Mouse (Mus musculus) large intestine, adult 2 months (tissue): ENCODE results near the gene Lamtor5. TPM values are rescaled to one million over a fixed set of nuclear protein-coding genes. Genes with fewer than 3 reads are reported as not detected.

Experiments used
- DNase-seq: peaks from one replicate; pipeline ENCODE4 v3.0.0-alpha.2; 2012; ENCODE audit warnings: low read depth, low spot score
- WGBS: fragments of 180-500 bp; shearing (Covaris S2); methylation state at CpG from one replicate; pipeline ENCODE4 v1.1.7; 2018; 5-methylcytosine and 5-hydroxymethylcytosine counted together
- polyA plus RNA-seq: library from polyadenylated mRNA; depleted of rRNA; stranded (reverse); fragments of >200 nt; gene quantifications from 2 replicates; pipeline ENCODE4 v1.2.3, GENCODE M21; 2012; rRNA removed

Gene Lamtor5
- polyA plus RNA-seq, result 117 and 129 TPM in 2 replicates

DNA sequence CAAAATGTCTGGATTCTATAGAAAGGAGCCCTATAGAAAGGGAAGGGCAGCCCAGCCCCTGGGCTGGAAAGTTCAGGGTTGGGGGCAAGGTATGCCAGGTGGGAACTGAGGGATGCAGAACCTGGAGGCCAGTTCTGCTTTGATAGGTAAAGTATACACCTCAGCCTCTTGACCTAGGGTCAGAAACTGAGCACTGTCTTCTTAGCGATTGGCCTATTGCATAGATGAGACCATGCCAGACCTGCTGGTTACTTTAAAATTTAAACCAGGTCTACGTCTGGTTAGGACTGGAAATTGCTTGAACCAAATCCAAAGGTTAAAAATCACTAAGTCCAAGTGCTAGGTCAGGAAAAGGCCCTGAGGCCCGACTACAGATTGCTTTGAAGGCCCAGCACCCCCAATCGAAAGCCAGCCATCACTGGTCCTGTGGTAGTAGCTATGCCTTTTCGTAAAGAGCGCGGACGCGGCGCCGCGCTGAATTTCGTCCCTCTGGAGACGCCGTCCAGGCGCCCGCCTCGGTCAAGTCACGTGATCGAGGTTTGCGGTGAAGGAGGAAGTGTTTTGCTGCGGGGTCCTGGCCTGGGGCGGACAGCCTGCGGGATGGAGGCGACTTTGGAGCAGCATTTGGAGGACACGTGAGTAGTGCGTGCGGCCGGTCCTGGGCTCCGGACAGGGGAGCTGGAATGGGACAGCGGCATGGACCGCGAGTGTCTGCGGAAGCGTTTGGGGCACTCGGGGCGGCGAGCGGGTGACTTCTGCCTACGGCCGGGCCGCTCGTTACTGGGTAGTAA is at the start of gene Lamtor5:
TSS of gene Lamtor5 (plus strand) at position 380 of the 791 bp plus-strand sequence.
- 2% methylated on average over 43 of the region's 43 CpGs for WGBS
- peak; percentile 60 for DNase-seq

DNA sequence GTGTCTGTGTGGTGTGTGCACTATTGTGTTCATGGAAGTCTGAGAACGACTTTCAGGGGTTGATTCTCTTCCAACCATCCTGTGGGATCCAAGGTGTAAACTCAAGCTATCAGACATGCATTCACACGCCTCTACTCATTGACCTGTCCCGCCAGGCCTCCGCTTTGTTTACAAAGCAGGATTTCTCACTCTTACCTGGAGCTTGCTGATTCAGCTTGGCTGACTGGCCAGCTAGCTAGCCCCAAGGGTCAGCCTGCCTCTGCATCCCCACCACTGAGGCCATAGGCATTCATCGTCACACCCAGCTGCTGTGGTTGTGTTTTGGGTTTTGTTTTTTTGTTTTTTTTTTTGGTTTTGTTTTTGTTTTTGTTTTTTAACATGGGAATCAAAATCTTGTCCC is 49.4 kb upstream of the Lamtor5 start:
- WGBS, result 62% methylated on average over 5 of the region's 5 CpGs
- no peak for DNase-seq

DNA sequence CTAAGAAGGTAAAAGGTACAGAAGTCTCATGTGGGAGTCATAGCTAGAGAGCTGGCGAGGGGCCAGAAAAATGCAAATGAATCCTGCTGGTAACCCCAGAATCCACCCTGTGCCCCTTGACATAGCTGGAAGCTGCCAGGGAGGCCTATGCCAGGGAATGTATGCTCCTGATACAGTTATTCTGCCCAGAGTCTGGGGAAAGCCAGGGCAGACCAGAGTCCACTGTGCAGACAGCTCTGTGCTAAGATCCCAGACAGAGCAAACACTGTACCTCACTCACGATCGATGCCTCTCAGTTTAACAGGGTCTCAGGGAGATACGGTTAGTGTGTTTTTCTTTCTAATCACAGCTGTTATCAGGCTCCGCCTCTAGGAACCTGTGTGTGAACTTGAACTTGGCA is 48.8 kb upstream of the Lamtor5 start:
- WGBS, result 19% methylated on average over 5 of the region's 5 CpGs
- no peak for DNase-seq

DNA sequence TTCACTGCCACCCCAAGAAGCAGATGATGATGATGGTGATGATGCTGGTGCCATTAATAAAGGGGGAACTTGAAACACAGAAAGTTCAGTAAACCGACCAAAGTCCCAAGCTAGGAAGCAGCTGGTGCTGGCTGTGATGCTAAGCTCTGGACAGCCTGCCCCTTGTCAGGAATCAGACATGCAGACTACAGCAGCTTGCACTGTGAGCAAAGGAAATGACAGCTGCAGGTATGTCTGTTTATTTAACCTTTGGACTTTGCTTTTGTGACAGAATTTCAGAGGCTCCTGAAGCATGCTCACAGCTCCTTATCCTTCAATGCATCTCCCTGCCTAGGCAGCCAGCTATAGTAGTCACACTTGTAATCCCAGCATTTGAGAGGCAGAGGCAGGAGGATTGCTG is 48.1 kb upstream of the Lamtor5 start, which contains the start of gene A630076J17Rik:
TSS of gene A630076J17Rik (plus strand) at position 88 of the 400 bp plus-strand sequence.
- WGBS, result 6% methylated on average over 1 of the region's 1 CpGs
- peak; percentile 8 for DNase-seq

DNA sequence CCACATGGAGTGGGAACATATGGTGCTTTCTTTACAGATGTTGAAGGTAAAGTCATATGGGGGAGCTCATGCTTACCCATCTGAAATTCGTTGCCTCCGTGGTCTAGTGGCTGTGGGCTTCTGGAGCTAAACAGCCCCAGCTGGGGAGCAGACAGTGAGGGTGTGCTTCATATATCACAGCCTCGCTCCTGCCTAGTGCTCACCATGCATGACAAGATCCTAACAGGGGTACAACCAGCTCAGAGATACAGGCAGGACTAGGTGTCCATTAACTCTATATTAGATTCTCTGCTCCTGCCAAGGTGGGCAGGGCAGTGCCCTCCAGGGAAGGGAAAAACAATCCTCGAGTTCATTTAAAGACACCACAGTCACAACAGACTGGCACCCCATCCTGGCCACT is 47.5 kb upstream of the Lamtor5 start:
- 53% methylated on average over 4 of the region's 4 CpGs for WGBS
- no peak for DNase-seq

DNA sequence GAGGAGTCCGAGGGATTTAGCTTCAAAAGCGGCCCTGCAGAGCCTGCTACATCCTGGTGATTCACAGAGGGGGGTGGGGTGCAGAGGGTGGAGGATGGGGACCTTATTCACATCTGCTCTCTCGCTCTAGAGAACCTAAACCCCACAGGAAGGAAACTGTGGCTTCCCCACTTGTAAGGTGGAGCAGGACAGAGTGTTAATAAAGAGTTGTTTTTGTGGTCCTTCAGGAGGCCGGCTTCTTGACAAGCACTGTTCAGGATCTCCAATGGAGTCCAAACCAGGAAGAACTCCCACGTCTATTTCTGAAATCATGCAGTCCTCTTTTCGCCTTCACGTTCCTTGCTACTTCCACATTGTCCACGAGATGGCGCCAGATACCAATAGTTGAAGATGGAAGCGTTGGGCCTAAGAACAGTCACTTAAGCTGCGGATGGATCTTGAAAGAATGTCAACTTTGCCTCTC is 45.3 kb upstream of the Lamtor5 start:
- peak; percentile 83 for DNase-seq
- WGBS, result 8% methylated on average over 11 of the region's 11 CpGs

DNA sequence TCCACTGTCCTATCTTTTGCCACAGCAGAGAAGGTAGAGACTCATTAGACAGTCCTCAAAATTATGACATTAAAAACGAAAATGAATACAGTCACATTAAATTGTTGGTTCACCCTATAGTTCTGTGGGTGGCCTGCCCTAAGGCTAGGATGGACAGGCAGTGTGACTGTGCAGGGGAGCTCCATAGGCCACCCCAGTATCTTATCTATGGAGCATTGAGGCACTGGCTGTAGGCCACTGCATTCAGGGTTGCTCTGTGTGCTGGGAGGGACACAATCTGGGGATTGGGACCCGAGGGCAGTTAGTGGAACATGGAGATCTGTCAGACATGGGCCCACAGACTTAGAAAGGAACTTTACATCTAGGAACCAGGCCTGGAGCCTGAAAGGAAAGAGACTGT is 44.7 kb upstream of the Lamtor5 start:
- 32% methylated on average over 2 of the region's 2 CpGs for WGBS
- no peak for DNase-seq

DNA sequence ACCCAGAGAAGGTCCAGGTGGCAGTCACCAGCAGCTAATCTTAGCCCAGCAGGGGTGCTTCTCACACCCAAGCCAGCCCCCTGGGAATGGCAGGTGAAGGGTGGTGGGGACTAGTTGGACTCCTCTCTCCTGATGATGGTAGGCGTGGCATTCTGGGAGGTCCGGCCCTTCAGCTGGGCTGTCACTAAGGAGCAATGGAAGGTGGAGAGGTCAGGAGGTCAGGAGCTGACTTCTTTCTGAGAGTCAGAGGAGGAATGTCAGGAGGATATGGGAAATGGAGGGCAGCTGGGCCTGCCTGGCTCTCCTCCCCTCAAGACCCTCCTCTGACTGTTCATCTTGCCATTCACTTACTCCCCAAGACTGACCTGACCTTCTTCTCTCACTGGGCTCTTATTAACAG is 40.6 kb upstream of the Lamtor5 start:
- 65% methylated on average over 2 of the region's 2 CpGs for WGBS
- no peak for DNase-seq

DNA sequence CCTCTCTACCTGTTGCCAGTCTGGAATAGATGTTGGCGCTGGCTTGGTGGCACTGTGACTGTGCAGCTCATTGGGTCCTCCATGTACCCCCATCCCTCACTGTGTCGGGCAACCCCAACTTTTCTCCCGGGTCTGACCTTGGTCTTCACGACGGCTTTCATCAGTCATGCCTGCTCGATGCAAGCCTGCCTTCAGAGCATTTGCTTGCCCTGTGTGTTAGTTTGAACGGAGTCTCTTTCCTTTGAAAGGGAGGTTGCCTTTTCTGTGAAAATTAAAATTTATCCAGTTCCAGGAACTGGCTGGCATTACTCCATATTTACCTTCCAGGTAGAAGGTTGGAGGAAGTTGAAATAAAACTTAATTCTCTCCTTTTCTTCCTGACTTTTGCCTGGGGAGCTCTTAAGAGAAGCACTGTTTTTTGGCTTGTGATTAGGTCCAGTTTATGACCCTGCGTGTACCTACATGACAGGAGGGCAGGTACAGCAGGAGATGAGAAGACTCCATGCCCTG is 40.1 kb upstream of the Lamtor5 start:
- 71% methylated on average over 8 of the region's 8 CpGs for WGBS
- no peak for DNase-seq

DNA sequence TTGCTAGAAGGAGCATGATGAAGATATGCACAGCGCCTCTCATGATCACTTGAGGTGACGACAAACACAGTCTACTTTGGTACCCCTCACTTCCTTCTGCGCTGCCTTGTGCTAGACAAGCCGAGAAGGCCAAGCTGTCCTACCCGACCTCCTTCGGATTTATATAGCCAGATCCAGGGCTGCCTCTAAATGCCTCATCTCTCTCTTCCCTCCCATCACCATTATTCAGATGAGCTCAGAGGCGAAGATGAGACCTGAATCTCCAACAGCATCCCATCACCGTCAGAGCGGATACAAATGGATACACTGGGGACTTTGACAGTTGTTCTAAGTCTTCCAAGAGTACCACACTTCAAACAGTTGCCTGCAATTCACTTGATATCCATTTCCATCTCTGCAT is 39.1 kb upstream of the Lamtor5 start, which contains the start of gene Prok1:
TSS of gene Prok1 (minus strand) at position 101 of the 400 bp plus-strand sequence.
- 83% methylated on average over 9 of the region's 9 CpGs for WGBS
- no peak for DNase-seq

DNA sequence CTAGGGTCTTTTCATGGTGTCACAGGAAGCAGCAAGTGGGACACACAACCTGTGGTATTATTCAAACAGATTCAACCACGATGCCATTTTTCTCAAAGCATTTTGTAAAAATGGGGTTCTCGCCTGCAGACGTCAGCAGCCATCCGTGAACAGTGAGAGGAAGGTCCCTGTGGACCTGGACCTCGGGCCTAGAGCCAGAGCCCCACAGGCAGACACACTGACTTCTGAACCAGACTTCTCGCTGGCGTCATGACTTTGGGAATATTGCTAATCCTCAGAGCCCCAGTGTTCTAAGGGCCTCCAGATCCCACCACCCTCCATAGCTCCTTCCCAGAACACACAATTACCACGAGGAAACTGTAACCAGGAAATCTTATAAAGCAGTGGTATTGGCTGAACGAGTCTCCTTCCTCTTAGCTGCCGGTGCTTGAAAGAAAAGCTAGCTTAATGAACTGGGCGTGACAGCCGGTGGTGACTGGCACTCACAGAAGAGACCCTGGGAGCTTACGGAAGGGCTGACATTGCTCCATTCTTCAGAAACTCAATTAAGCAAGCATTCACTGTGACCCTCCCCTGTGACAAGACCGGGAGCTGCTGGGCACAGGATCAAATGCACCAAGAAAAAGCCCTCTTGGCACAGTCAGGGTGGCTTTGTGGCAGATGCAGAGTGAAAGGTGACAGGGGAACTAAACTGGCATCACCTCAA is 37.1 kb upstream of the Lamtor5 start:
- WGBS, result 39% methylated on average over 14 of the region's 14 CpGs
- DNase-seq, result no peak

DNA sequence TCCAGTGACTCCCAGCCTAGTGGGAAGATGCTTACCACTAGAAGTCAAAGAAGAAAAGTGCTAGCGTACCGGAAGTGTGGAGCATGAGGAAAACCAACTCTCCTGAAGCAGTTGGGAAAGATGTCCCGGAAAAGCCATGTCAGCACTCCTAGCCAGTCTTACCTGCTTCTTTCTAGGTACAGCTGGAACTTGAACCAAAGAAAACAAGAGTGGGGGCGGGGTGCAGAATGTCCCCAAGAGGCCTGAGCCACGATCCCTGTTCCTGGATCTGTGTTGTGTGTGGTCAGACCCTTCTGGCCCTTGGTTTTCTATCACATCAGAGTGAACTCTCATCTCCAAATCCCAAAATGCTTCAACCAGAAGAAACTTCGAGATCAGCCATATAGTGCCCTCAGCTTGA is 31.8 kb upstream of the Lamtor5 start:
- DNase-seq, result no peak
- 76% methylated on average over 6 of the region's 6 CpGs for WGBS

DNA sequence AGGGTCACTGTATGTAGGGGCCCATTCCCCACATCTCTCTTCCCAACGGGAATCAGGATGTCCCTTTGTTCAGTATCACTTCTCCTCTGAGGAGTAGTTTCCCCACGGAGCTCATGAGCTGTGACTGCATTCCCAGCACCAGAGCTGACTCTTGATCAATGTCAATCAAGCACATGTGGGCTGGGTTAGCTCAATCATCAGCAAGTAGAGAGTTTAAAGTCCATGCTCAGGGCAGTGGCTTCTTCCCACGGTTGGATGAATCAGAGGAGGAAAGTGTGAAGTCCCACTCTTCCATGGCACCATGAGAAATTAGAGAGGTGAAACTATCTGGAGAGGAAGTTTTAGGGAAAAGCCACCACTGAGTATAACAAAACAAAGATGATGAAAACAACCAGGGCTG is 29.6 kb upstream of the Lamtor5 start:
- no peak for DNase-seq
- WGBS, result 42% methylated on average over 3 of the region's 3 CpGs

DNA sequence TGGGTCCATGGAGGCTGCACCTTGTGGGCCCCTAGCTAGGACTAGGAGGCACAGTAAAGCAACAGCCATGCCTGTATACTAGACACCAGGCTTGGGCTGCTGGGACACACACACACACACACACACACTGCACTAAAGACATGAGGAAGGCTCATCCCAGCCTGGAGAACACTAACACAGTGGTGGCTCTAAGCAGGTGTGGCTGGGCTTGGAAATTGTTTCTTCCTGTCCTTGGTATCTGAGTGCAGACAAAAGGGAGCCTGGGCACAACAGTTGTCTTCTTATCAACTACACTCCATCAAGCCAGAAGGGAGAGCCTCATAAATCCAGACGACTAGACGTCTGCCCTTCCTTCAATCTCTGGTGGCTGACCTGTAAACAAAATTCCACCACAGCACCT is 28.3 kb upstream of the Lamtor5 start:
- 24% methylated on average over 2 of the region's 2 CpGs for WGBS
- DNase-seq, result no peak

DNA sequence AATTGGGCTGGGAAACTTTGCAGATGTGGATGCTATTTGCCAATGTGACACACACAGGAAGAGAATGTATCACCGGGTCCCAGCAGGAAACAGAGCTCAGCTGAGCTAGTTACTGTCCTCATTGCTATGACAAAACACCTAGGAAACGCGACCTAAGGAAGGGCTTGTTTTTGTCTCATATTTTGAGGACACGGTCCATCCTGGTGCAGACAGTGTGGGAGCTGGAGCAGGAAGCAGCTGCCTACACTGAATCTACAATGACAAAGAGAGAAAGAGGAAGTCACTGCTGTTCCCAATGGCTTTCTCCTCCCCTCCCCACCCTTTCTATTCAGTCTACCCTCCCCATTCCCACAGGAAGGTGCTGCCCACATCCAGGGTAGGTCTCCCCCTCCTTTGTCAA is 26.6 kb upstream of the Lamtor5 start:
- WGBS, result 52% methylated on average over 4 of the region's 4 CpGs
- DNase-seq, result no peak

DNA sequence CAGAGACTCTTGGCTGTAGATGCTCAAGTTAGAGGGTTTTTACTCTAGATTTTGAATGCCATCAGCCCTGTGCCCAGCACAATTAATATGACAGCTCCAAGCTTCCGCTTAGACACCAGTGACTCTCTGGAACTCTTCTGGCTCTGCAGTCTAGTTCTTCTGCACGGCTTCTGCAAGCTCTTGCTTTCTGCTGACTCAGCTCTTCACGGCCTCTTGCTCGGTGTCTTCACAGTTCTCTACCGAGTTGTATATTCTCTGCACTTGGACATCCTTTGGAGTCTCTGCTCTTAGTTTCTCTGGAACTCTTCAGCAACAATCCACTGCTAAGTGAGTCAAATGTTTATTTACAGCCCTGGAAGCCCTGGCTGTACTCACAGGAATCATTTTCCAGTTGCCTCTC is 24.7 kb upstream of the Lamtor5 start:
- no peak for DNase-seq
- WGBS, result 60% methylated on average over 5 of the region's 5 CpGs

DNA sequence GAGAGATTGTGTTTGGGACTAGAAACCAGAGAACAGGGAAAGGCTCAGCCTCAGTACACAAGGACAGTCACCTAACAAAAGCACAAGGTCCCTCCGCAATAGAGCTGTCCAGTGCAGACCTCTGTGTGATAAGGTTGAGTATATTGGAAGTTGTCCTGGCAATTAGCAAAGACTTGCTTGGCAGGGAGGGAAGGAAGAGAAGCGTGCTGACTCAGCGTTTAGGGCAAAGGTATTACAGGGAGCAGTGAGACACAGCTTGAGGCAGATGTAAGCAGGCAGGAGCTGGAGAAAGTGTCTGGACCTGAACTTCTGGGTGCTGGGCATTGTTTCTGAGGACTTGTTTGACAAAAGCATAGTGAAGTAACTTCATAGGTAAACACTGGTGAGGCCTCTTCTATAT is 22.7 kb upstream of the Lamtor5 start:
- no peak for DNase-seq
- WGBS, result 70% methylated on average over 3 of the region's 3 CpGs

DNA sequence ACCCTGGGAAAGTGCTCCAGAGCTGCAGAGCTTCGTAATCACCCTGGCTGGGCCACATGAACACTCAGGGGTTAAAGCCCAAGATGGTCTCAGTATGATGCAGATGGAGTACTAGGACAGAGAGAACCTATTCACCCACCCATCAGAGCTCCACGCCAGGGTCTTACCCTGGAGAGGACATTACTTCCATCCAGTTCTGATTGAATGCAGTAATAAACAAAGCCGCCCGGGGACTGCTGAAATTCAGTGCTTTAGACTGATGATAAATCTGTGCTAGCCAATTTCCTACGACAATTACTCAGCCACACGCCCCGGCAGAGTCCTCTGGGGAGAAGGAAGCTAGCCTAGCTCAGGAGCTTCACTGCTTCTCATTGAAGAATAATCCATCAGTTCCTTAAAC is 21.9 kb upstream of the Lamtor5 start:
- no peak for DNase-seq
- 48% methylated on average over 7 of the region's 7 CpGs for WGBS

DNA sequence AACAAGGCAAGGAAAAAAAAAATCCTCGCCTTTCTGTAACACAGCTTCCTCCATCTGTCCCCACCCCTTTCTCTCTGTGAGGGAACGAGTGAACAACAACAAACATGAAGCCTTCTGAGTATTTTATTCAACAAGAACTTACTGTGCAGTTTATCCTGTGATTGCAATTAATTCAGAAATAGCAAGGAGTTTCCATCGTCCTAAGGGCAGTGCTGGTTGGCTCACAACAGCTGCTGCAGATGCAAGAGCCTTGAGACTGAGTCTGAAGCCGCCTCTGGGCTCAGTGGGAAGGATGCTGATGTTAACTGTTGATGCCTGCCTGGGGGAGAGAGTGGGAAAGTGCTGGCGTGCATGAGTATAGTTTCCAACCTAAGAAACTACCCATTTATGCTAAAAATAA is 20.7 kb upstream of the Lamtor5 start:
- no peak for DNase-seq
- 51% methylated on average over 5 of the region's 5 CpGs for WGBS

DNA sequence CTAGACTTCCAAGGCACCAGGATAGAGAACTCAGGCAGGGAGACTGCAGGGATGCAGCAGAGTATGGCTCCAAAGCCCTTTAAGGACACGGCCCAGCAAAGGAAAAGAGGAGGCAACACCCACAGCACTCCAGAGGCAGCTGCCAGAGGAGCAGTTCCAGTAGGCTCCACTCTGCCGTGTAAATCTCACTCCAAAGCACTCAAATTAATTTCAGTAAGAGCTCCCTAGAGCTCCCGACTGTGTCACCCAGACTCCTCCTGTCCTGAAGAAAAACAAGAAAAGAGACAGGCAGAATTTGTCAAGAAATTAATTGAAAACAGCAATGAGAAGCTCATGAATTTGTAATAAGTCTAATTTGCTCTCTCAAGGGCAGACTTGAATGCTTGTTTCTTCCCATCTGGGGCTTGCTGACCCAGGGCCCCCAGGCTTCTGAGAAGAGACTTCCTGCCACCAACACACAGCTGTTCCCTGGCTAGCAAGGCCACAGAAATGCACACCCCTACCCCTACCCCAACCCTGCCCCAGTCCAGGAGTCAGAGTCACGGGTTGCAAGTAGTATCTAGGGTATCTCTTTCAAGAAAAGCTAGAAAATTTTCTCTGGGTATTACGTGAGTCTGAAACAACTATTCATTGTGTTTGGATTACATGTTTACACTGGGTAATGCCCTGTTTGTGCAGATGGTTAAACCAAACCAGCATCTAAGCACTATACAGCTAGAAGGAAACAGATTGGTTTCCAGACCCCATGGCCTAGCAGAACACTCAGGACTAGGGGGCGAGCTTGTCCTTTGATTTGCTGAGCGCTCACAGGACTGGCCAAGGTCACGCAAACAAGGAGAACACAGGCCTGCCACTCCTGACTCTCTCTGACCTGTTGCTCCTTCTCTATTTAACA is 17.5 kb upstream of the Lamtor5 start:
- DNase-seq, result no peak
- WGBS, result 42% methylated on average over 8 of the region's 8 CpGs
